Mouse (Mus musculus): ENCODE results near the gene Melk. TPM values are rescaled to one million over a fixed set of nuclear protein-coding genes. Genes with fewer than 3 reads are reported as not detected.

Melk gene
- 1.3 and 1.8 TPM in 2 replicates for polyA plus RNA-seq (2012; rRNA removed; ENCODE audit: low replicate concordance)

DNA sequence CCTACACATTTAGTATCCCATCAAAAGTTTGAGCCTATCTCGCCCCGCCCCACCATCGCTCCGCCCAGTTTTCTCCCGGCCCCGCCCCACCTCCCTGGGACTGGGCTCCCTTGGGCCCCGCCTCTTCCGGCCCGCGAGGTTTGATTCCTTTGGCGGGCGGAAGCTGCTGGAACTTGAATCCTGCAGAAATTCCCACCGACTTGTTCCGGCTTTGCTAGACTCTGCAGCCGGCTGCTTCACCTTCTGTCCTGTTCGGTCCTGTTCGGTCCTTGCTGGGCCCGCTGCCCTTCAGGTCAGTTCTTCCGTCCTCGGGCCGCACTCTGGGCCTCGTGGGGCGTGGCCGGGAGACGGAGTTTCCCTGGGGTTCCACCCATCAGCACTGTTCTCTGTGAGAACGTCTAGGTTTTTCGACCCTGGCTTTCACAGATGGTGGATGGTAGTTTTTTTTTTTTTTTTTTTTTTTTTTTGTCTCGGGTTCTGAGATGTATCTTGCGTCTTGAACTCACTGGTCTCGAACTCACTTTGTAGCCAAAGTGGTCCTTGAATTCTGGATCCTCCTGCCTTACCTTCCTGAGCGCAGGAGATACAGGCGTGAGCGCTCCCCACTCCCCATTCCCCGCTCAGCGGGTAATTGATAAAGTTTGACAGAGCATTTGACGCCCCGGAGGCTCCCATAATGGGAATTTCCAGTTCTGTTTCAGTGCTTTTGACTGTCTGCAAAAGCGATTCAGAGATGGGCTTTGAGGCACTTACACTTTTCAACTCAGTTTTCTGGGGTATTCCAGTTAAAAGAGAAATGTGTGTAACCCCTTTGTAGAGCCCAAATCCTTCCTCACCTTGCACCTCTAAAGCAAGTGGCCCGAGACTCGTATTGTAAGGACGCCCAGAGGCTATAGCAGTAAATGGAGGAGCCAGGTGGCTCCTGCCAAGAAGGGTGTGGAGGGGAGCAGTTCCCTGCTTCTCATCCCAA is at the start of gene Melk:
Gene Melk, plus strand, starts transcription at position 96 of the 970 bp plus-strand sequence.

Other genes starting within 250 kb of the Melk start
- 30.9 and 44.5 TPM in 2 replicates for gene Gne, start 216.7 kb upstream of the Melk start, polyA plus RNA-seq (2012; rRNA removed; ENCODE audit: low replicate concordance)
- gene Rnf38, start 67.1 kb upstream of the Melk start, polyA plus RNA-seq (2012; rRNA removed; ENCODE audit: low replicate concordance), result 28.3 and 45.2 TPM in 2 replicates